Mouse (Mus musculus) adrenal gland, adult 18-20 months (tissue): ENCODE measurements around the gene Cntn4. TPM values are rescaled to one million over a fixed set of nuclear protein-coding genes. Genes with fewer than 3 reads are reported as not detected.

Experiments used
- DNase-seq, 2 experiments: peaks; one replicate each; pipeline ENCODE4 v3.0.0; 2021 to 2022; ENCODE audit warnings: low spot score in 2 of 2
- total RNA-seq, 2 experiments: library from RNA; stranded (reverse); gene quantifications; 1 replicate in 1 of 2; 2 replicates in 1 of 2; pipeline ENCODE4 v1.2.3; 2021

The Cntn4 gene
- total RNA-seq, 2 experiments from 2014 or later, result 0.22 to 0.43 TPM

DNA sequence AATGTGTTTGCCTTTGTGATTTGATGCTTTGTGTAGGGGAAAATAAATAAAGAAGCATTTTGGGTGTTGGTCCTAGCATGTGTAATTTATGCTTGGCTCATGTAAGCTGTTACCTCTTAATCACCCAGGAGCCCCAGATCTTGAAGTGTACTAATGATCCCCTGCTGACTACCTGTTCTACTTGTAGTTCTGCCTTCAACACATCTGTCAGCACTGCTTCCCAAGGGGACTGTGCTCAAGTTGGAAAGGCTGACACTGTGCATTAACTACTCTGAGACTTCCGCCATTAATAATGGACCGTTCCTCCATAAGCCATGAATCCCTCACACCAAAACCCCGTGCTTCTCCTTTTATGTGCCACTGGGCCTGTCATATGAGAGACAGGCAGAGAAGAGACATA lies 778.2 kb downstream of the Cntn4 start:
- no peak for DNase-seq

DNA sequence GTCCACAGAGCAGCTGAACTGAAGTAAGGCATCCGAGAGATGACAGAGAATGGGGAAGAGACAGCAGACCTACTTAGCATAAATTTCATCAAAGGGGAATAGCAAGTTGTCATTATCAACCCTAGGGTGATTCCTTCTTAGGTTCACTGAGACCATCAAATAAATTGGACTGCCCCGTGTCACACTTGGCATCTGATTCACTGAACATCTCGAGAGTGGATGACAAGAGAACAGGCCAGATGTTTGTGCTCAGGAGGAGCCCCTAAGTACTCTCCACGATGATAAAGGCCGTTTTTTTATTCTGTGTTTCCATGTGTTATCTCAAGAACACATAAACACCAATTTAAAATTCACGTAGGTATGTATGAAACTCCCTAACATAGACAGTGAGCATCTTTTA lies 780.7 kb downstream of the Cntn4 start:
- DNase-seq, result no peak

DNA sequence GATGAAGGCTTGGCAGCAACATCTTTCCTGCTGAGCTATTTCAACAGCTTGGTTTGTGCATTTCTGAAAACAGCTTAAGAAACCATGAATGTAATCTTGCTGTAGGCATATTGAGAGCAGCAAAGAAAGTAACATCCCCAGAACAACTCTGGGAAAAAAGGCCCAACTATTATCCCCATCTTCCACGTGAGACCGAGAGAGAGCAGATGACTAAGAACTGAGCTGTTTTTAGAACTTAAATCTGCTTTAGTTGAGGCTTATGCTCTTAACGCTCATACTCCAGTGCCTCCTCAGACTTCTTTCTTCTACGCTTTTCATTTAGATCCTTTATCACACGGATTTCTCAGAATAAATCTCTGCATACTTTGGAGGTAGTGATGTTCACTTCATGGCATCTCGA lies 784.9 kb downstream of the Cntn4 start:
- no peak for DNase-seq

DNA sequence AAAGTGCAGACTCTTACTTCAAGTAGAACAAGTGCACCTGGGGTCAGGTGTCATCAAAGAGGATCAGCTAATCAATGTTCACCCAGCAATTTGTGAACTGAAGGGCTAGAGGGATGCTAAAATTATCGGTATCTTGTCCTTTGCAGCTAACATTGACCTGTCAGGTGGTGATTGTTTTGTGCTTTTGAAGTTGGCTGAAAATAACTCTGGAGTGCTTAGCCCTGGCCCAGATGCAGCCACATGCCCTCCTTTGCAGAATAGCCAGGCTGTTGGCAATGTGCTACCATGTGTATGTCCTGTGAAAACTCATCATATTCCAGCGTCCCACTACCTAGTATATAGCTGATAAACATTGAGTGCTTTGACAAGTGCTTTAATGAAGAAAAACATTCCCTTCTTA lies 786.4 kb downstream of the Cntn4 start:
- DNase-seq, result no peak

DNA sequence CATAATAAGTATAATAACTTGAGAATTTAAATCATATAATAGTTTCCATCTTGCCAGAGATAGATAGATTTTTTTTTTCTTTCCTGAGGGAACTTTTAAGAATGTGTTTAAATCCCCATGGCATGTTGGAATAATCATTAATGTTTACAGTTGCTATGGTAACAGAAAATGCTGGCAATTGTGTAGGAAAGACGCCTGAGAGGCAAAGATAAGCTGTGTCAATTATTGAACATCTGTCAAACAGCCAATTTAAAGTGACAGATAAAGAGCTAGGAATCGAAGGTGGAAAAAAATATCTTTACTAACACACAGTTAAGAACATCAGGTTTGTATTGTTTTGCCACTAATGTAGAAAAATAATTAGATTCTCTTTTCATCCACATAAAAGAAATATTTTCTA lies 788.3 kb downstream of the Cntn4 start:
- no peak for DNase-seq

DNA sequence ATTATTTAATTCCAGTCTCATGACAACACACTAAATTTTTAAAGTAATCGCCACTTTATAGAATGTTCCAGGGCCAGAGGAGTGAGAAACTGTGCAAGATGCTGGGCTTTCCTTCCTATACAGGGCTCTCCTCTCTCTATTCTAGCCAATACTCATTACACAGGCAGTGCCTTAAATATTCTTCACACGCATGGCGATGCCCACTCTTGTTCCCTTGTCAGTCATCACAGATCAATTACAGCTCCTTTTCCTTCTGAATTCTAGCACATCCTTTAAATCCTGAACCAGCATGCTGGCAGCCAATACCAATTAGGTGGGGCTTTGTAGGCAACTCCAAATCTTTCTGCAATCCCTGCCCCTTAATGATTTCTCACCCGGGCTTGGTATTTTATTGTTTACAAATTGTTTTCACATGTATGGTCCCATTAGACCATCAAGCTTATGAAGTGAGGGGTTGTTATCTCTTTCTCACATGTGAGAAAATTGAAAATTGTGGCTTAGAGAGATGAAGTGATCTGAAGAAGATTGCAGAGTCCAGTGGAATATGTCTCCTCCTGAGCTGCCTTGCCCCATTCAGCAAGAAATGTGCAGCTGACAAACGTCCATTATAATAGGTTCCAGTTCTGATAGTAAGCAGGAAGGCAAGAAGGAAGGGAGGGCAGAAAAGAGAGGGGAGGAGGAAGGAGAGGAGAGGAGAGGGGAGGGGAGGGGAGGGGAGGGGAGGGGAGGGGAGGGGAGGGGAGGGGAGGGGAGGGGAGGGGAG lies 789.0 kb downstream of the Cntn4 start:
- DNase-seq, result no peak

DNA sequence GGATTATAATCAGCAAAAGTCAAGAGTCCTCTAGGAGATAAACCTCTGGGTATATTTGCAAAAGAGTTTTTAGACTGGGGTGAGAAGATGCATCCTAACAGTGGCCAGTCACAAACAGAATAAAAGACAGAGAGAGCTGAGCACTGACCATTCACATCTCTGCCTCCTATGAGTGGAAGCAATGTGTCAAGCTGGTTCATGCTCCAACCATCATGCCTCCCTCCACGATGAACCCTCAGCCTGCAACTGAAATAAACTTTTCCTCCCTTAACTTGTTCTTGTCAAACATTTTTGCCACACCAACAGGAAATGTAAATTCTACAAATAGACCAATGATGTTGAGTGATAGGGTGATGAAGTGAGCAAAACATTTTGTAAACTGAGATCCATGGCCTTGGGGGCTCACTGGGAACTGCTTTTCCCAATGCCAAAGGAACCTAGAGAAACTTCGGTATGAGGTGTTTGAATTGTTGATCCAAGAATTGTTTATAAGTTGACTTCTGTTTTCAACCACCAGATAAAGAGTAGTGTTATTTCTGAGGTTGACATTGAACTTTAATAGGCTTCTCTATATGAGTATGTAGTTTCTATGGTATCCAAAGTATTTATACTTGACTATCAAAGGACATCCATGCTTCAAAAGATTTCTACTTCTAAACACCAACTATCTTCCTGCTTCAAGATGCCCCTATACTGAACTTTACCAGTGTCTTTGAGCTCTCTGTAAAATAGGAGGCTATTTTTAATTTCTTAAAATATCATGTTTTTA lies 794.6 kb downstream of the Cntn4 start:
- DNase-seq, result no peak

DNA sequence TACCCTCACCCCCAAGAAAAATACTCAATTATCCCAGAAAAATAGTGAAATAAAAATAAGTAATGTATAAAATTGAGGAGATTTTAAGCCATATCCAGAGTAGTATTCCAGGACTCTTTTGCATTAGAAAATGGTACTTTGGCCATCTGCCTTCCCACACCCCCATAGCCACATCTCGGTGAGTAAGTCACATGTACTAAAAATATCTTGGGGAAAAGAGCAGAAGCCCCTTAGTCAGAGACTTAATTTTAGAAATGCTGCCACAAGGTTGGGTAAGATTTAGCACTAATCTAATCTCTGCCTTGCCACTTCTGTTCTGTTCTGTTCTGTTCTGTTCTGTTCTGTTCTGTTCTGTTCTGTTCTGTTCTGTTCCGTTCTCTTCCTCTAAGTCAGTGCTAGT lies 796.4 kb downstream of the Cntn4 start:
- DNase-seq, result no peak

DNA sequence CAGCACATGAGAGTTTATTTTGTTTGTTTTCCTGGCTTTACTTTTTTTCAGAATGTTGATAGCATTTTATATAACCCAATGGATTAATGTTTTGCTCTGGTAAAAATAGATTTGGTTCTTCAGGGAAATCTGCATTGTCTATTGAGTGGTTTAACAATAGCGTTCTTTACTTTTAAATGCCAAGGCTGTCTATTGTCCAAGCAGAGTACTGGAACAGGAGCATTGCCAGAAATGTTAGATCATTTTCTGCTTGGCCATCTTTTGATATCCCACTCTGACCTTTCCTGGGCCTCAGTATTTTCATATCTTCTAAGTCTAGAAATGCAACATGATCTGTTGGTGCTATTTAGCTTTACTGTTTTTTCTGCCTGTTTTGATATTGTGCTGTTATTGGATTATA lies 804.1 kb downstream of the Cntn4 start:
- DNase-seq, result no peak

DNA sequence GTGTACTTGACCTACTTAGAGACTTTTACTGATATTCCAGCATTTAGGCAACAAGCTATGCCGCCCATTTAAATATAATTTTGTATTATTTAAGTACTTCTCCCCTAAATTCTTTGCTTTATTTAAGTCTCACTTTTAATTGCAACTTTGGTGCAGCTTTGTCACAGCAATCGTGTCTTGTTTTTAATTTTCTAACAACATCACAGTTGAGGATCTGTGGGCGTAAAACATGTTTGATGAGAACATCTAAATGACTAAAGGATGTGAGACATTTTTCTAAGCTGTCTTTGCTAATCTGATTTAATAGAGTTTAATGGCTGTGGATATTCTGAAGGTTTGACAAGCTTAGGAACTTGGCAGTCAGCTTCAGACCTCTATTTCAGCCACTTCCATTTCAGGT lies 818.8 kb downstream of the Cntn4 start:
- no peak for DNase-seq

DNA sequence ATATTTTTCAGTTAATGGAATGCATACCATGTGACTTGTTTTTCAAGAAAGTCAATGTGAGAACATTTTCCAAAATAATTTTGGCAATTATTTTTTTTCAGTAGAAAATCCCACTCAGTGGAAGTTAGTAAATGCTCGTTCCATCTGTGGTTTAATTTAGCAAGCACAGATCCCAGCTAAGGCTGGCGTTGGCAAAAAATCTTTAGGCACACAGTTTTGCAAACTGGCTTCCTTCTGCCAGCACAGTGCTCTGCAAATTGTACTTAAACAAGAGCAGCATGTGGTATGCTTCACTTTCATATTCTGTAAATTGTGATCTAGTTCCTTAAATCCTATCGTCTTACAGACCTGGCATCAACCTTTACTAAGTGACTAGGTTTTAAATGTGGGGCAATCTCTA lies 821.7 kb downstream of the Cntn4 start:
- no peak for DNase-seq

DNA sequence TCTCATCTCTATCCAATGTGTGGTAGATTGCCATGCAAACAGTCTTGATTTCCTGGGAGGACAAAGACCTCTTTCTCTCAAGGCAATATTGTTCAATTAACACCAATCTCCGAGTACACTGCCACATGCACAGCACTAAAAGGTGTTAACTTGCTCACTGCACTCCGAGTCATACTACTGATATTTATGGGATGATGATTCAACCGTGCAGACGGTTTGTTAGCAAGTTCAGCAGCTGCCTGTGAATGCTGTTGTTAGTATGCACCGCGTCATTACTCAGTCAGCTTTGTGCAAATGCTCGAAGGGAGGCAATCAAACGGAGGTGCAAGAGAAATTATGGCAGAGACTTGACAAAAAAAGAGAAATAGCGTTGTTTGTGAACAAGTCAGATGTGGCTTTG lies 826.5 kb downstream of the Cntn4 start:
- no peak for DNase-seq

DNA sequence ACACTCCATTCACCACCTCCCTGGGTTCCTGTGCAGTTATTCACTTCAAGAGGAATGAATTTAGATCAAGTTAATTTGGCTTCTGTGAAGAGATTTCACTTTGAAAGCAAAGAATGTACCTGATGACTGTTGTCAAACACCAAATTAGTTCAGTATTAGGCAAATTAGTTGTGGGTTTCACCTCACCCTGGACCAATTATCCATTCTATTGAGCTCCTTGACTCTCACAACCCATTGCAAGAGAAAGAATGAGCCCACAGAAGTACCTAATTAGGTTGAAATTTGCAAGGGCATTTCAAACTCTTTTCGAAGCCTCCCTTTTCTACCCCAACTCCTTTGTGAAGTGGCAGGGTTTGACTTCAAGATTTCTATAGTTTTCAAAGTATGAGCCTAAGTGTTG lies 842.9 kb downstream of the Cntn4 start:
- no peak for DNase-seq

DNA sequence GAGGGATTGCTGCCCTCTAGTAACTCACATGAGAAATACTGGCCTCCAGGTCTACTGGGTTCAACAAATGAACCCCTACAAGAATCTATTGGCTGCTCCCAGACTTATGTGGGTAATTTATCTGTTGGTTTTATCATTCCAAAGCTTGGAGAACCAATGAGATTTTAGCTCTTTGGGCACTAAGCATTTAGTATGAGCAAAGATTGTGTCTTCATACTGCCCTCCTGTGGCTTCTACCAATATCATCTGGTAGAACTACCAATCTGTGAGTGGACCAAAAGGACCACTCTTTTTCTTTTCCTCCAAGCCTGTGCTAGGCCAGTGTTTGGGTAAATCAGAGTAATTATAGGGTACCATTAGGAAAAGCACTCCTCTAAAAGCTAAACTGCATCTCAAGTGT lies 866.0 kb downstream of the Cntn4 start:
- no peak for DNase-seq

DNA sequence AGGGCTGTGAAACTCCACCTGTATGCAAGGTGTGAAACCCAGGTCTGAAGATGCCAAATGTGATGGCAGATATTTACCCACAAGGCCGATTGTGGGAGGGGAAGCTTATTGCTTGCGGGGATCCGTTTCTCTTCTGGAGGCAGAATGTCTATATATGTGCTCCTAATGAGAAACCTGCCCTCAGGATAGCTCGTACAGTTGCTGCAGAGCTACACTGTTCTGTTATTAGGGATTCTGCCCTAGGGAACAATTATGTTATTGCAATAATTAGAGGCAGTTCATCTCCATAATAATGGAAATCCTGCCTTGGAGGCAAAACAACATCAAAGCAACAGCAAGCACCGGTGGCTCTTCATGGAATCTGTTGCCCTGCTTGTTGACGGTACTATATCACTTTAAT lies 884.2 kb downstream of the Cntn4 start:
- no peak for DNase-seq

DNA sequence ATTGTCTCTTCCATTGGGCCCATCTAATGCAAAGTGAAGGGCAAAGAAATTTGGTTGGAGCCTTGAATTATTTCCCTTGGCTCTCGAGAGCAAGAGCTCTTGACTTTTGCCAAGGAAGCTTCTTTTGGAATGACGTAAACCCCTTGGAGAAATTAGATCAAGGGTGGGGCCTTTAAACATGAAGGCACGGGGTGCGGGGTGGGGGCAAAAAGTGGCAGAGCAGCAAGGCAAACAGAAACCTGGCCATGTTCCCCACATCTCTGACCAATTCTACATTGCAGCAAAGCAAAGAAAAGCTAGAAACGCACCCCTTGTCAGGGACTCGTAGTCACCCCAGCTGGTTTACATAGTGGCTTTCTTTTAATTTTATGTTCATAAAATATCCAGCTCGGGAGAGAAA lies 887.9 kb downstream of the Cntn4 start:
- no peak for DNase-seq

DNA sequence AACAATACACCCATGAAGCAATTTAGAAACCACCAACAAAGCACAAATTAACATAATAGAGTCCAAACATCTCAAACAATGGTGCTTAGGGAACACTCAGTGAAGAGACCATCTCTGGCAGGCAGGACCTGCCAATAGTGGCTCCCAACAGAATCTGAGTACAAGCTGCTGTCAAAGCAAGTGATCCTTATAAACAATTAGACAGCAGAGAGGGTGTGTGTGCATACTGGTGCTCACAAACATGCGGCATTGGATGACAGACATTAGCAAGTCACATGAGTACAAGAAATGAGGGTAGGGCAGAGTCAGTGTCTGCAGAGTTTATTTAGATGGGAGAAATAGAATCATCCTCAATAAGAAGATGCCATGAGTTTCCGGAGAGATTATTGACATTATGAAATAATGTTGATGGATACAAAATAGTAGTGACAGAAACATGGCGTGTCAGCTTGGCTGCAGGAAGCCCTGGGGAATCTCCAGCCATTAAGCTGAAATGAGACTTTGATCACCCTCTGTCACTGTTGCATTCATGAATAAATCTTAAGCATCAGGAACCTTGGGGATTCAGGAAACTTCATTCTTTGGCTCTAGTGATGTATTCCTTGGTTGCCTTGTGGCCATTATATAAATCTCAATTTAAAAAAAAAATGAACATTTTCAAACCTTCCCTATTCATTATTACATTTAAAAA lies 888.5 kb downstream of the Cntn4 start:
- no peak for DNase-seq

DNA sequence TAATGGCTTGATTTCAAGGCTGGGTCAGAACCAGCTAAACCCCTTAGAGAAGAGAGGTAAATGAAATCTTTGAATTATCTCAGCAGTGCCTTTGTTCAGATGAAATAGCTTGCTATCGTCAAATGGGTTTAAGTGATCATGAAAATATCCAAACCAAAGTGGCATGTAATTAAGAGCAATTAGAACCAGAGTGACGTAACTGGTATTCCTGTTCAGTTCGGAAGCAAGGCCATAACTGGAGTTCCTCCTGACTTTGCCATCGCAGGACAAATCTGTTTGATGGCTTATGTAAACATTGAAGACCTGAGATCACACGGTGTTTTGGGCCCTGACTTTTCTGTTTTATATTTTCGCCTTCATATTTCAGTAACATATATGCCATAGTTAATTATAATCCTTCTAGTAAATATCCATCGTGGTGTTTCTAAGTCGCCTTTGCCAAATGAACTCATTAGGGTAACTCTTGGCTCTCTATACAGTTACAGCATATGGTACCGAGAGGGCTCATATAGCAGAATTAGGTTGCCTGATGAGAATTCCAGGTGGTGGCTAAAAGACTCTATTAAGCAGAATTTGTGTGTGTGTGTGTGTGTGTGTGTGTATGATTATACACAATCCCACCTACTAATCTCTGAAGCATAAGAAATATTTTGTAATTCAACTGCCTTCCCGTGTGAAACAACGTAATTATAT lies 889.6 kb downstream of the Cntn4 start:
- no peak for DNase-seq

DNA sequence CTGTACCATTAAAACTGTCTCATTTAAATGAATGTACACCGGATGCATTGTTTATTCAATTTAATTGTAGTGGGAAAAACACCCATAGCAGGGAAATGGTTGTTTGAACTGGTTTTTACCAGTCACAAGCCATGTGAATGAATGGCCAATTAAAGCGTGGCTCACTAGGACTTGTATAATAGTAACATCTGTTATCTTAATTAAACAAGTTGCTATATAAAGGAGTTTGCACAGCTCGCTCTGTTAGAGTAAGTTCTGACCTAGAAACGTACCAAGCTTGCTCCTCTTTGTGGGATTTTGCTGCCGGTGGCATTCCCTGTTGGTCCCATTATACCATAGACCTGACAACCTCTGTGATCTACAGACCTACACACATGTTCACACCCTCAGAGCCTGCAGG lies 902.7 kb downstream of the Cntn4 start:
- DNase-seq, result no peak

DNA sequence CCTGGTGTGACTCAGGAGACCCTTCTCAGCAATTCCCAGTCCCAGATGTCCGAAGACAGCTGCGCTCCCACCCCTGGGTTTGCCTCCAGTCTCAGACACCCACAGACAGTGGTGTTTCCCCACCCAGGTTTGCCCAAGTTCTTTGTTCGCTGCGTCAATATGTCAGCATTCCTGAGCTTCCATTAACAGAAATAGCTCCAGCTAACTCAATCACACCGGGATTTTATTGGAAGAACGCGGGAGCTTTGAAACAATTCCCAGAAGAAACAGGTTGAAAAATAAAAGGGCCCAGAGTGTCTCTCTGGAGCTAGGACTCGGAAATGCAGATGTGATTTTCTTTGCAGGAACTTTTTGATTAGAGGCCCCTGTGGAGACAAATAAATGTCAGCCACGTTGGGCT lies 916.3 kb downstream of the Cntn4 start:
- no peak for DNase-seq

DNA sequence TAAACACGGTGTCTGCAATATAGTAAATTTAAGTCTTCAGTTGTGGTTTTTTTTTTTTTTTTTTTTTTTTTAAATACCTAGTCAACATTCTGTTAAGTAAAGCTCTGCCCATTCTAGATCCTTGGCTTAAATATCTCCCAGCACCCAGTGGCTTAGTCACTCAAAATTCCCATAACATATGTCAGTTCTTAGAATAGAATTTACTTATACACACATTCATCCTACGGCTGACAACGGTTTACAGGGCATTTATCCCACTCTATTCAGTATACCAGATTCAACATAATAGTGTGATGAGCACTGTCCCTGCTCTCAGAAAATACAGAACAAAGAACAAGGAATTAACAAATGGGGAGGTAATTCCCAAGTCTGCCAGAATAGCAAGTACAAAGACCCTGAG lies 939.6 kb downstream of the Cntn4 start:
- no peak for DNase-seq
